Mouse (Mus musculus) right cerebral cortex, postnatal 14 days (tissue): ENCODE results near the gene Il17c.

Experiments
- DNase-seq: peaks from one replicate; pipeline ENCODE4 v3.0.0; 2022

Il17c gene

DNA sequence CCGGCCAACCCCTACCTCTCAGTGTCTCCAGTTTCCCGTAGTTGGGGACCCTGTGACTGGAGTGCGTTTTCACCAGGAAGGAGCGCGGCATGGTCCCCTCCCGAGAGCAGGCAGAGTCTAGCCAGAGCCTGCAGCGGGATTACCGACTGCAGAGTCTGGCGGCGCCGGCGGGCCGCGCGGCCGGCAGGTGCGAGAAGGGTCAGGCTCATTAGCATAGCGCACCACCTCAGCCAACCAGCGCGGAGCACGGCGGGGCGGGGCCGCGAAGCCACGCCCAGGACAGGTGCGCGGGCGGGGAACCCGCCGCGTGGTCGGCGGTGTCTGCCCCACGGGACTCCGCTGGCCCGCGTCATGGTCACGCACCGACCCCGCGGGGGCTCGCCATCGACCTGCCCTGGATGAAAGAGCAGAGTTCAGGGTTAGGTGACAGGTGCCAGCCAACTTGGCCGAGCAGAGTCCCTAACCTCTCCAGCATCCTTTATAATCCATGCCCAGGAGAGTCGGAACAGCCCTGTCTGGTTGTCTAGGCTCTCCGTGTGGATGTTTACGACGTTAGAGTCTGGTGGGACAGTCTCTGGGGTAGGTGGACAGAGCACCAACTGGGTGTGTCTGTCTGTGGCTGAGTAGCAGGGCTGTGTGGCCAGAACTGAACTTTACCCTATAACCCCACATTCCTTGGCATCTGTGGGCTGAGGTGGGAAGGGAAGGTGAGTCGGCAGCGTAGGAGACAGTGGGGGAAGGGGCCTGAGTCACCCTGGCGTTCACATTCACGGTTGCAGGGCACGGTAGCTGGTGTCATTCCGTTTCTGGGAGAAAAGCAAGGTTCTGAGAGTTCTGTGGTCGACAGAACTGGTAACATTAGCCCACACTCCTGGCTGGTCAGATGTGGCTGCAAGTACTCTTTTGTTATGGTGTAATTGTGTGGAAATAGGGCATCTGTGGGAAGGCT lies 39.0 kb downstream of the Il17c start, which contains the start of gene Snai3:
Gene Snai3 (minus strand): TSS at position 210 of the 949 bp plus-strand sequence.
- DNase-seq: no peak

DNA sequence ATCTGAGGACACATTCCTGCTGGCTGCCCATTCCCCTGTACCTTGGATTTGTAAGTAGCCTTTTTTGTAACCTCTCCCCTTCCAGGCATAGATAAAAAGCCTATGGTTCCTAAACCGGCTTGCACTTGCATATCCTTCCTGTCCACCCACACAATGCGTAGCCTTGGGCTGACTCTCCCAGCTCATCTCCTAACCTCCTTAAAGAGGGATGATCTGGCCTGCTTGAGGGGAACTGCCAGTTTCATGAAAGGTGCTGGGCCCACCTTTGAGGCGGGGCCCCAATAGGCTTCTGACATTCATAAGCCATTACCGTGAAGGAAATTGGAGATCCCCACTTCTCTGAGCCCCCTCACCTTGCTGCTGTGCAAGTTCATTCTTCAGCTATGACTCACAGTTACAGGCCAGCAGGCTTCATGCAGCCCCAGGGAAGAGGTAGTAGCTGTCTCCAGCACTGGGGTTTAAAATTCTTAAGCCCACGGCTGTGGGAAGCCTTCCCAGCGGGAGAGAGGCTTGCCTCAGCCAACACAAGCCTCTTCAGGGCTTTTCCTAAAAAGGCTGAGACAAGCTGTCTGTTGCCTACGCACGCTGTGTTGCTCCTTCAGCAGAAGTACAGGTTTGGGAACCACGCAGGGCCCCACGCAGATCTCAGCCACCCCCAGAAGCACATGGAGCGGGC lies 39.8 kb downstream of the Il17c start:
- peak; percentile 27 for DNase-seq

DNA sequence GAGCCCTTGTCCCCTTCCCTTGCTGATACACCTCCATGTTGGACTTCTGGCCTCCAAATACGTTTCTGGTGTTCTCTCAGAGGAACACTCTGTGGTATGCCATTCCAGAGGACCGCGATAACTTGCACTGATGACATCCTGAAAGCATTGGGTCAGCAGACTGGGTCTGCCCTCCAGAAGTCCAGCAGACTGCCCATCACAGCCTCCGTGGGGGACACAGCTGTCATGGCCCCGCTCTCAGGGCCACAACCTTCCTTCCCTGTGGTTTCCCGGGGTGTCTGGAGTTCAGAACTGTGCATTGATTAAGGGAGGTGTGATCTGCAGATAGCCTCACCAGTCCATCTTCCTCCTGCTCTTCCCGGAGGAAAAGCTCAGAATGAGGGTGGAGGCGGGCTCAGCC lies 40.7 kb downstream of the Il17c start:
- no peak for DNase-seq

DNA sequence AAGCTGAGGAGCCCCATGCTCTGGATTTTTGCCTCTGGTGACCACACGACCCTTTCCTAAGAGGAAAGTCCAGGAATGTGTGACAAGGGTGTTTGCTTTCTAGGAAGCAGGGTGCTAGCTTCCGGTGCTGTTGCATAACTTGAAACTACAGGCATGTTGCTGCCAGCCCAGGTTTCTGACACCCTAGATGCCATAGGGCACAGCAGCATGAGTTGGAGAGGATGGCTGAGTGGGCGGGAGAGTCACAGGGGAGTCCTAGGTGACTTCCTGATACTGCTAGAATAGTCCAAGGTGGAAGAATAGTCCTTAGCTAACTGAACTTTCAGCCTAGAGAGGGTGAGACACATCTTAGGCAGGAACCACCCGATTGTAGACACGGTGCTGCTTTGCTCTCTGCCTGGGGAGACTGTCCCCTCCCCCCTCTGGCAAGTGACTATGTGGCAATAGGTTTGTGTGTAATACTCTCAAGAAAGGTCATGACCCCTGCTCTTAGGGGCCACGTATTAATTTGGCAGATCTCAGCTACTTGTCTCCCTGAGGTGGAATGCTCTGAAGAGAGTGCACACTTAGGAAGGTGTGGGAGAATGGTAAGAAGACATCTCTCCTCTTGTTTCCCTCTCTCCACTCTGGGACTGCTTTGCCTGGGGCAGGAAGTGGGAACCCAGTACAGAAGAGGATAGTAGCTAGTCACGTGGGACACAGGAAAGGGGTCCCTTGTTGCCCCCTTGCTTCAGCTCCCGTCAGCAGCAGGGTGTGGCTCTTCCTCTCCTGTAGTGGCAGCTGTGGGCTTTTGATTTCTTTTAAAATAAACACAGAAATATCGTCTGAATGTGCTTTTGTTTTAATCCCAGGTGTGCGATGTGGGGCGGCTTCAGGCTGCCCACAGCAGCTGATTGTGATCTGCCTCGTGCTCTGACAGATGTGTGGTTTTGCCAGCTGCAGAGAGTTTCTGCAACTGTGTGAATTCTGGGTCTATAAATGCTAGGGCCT lies 42.1 kb downstream of the Il17c start:
- DNase-seq: no peak

DNA sequence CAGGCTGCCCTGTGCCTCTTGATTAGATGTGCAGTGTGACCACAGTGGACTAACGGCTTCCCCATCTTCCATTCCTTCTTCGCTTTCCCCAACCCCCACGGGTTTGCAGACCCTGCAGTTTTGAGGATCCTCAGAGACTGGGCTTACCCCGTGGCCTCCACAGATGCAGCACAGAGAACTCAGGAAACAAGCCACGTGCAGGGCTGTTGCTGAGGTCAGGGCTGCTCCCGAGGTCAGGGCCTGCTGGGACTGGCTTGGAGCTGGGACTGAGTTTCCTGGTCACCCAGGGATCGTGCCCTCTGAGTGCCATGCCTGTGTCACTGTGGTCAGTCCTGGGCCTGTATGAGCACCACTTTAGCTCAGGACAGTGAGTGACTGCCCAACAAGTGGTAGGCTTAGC lies 43.2 kb downstream of the Il17c start:
- DNase-seq: no peak

DNA sequence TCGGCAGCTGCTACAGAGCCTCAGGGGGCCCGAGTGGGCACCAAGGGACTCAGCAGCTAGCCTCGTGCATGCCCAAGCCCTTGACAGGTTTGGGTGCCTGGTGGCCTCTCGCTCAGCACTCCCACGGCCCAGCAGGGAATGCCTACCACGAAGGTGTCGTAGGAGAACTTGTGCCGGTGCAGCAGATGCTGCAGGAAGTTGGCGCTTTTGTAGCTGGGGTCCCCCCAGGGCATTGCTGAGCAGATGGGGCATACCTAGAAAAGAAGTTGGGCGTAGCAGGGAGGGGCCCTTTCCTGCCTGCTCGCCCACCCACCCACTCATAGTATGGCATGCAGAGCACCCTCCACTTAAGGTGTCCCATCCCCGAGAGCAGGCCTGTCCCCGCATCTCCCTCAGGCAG lies 46.0 kb downstream of the Il17c start:
- no peak for DNase-seq

DNA sequence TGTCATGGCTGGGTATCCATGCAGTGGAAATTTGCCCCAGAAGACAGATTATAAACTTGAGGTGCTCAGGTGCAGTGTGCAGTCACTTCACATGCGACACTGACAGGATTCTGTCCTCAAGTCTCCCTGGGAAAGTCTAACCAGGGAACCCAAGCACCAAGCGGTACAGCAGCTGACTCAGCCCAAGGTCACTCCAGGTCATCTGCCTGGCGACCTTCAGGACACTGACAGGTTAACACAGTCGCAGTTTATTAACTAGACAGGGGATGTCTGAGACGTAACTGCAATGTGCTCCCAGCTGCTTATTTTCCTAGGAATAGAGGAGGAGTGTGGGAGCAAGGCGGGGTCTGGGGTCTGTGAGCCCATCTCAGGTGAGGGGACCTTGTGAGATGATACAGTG lies 47.6 kb downstream of the Il17c start:
- DNase-seq: peak; percentile 7

DNA sequence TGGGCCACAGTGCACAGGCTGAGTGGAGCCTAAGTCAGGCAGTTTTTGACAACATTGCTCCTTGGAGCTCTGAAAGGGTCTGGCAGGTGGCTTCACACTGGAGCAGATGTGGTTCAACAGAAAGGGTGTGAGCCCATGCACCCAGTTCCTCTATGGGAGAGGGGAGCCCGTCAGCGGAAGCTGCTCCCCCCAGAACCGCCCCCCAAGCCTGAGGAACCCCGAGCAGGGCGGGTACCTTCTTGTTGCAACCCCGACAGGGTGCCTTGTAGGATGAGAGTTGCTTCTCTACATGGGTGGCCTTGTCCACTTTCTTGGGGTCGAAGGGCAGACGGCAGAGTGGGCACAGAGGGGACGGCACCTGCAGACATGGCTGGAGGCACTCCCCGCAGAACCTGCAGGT lies 48.1 kb downstream of the Il17c start:
- DNase-seq: peak; percentile 8

DNA sequence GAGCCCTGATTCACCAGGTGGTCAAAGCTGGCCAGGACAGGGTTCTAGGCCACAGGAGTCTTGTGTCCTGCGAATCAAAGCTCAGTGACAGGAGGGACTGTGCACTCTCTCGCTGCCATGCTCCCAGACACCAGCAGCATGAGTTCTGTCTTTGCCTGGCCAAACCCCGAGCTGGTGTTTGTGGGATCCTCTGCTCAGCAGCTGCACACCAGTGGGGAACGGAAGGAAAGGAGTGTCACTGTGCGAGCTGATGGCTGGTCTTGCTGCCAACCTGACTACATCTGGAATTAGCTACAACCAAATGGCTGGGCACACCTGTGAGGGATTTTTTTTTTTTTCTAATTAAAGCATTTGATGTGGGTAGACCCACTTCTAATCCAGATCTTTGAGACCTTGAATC lies 48.9 kb downstream of the Il17c start:
- peak; percentile 4 for DNase-seq
